Mouse (Mus musculus): Measurements from ENCODE around the gene Mfsd4b5. TPM values are rescaled to one million over a fixed set of nuclear protein-coding genes. Genes with fewer than 3 reads are reported as not detected.
"Not testable (repeated sequence)": the region's sequence is repeated elsewhere in the genome, so short reads cannot be mapped to it uniquely, and the experiment has no call there.

Mfsd4b5 gene
- polyA plus RNA-seq, 1 experiment from 2014 or later, result not detected

- ATAC-seq (replicated peaks; ENCODE audit: insufficient number of reproducible peaks, low FRiP score, low TSS enrichment, low read depth), result no peak
Measured at GRCm38 (mm10) chr10:39936553-39936952, 49.9 kb downstream of the Mfsd4b5 start.

GRCm38 (mm10) chr10:39926616-39927139, 59.8 kb downstream of the Mfsd4b5 start, which contains the start of gene Mfsd4b2:
TSS of gene Mfsd4b2 (minus strand) at chr10:39926923.
- H3K4me2 ChIP-seq (ENCODE audit: low read depth, low read length), result peak within 1 kb of the TSS; percentile 72
- ATAC-seq (replicated peaks; ENCODE audit: insufficient number of reproducible peaks, low FRiP score, low TSS enrichment, low read depth) (peak; percentile 48; the same call in 1 of the 2 replicates), DNase-seq (ENCODE audit: low spot score) (peak; percentile 52)
- H3K9me3 ChIP-seq (replicated peaks; ENCODE audit: control insufficient read depth, low read length), result no peaks in the 10 kb centered on the region
- H3K4me3 ChIP-seq (ENCODE audit: low read depth, low read length), result peak within 1 kb of the TSS; percentile 44
- H3K9ac ChIP-seq (replicated peaks; ENCODE audit: low read length), result peak within 1 kb of the TSS; percentile 60
- WGBS, result 1% methylated on average over 38 of the region's 41 CpGs
- no peaks in the 10 kb centered on the region for H3K36me3 ChIP-seq (replicated peaks; ENCODE audit: control insufficient read depth, insufficient read depth, low read depth, low read length)
- H3K27ac ChIP-seq (replicated peaks; ENCODE audit: low read depth, low read length), result no peak within 1 kb of the TSS
- H3K4me1 ChIP-seq (ENCODE audit: control insufficient read depth, insufficient read depth, low read length), result no peaks in the 10 kb centered on the region
- no peaks in the 10 kb centered on the region; the same call in 1 of the 2 replicates for H3K27me3 ChIP-seq (ENCODE audit: control insufficient read depth, insufficient read depth, low read length)

More at GRCm38 (mm10) chr10:39936553-39936952, 49.9 kb downstream of the Mfsd4b5 start:
- no peak overlapping the region for H3K27ac ChIP-seq (replicated peaks; ENCODE audit: low read depth, low read length)
- no peak overlapping the region for H3K4me2 ChIP-seq (ENCODE audit: low read depth, low read length)
- DNase-seq (ENCODE audit: low spot score), result no peak
- H3K9me3 ChIP-seq (replicated peaks; ENCODE audit: control insufficient read depth, low read length), result no peaks in the 10 kb centered on the region
- H3K36me3 ChIP-seq (replicated peaks; ENCODE audit: control insufficient read depth, insufficient read depth, low read depth, low read length), result no peaks in the 10 kb centered on the region
- WGBS, result 76% methylated on average over 7 of the region's 7 CpGs
- H3K4me1 ChIP-seq (ENCODE audit: control insufficient read depth, insufficient read depth, low read length), result no peaks in the 10 kb centered on the region
- H3K9ac ChIP-seq (replicated peaks; ENCODE audit: low read length), result no peak overlapping the region
- H3K4me3 ChIP-seq (ENCODE audit: low read depth, low read length), result no peak overlapping the region
- H3K27me3 ChIP-seq (ENCODE audit: control insufficient read depth, insufficient read depth, low read length), result no peaks in the 10 kb centered on the region

- H3K4me1 ChIP-seq (ENCODE audit: control insufficient read depth, insufficient read depth, low read length); H3K4me2 ChIP-seq (ENCODE audit: low read depth, low read length); H3K27me3 ChIP-seq (ENCODE audit: control insufficient read depth, insufficient read depth, low read length); H3K27ac ChIP-seq (replicated peaks; ENCODE audit: low read depth, low read length); H3K9ac ChIP-seq (replicated peaks; ENCODE audit: low read length); DNase-seq (ENCODE audit: low spot score); H3K36me3 ChIP-seq (replicated peaks; ENCODE audit: control insufficient read depth, insufficient read depth, low read depth, low read length); H3K4me3 ChIP-seq (ENCODE audit: low read depth, low read length); ATAC-seq (replicated peaks; ENCODE audit: insufficient number of reproducible peaks, low FRiP score, low TSS enrichment, low read depth); H3K9me3 ChIP-seq (replicated peaks; ENCODE audit: control insufficient read depth, low read length): not testable (repeated sequence)
- WGBS, result 79% methylated on average over 8 of the region's 8 CpGs
Measured at GRCm38 (mm10) chr10:39924556-39924955, 61.9 kb downstream of the Mfsd4b5 start.

- ATAC-seq (replicated peaks; ENCODE audit: insufficient number of reproducible peaks, low FRiP score, low TSS enrichment, low read depth), result no peak
Measured at GRCm38 (mm10) chr10:39912616-39913015, 73.8 kb downstream of the Mfsd4b5 start.

GRCm38 (mm10) chr10:39908768-39909441, 77.5 kb downstream of the Mfsd4b5 start:
- H3K9ac ChIP-seq (replicated peaks; ENCODE audit: low read length), result no peak overlapping the region
- no peak overlapping the region for H3K27ac ChIP-seq (replicated peaks; ENCODE audit: low read depth, low read length)
- no peak overlapping the region for H3K4me3 ChIP-seq (ENCODE audit: low read depth, low read length)
- no peaks in the 10 kb centered on the region for H3K27me3 ChIP-seq (ENCODE audit: control insufficient read depth, insufficient read depth, low read length)
- DNase-seq (ENCODE audit: low spot score), result no peak
- no peaks in the 10 kb centered on the region for H3K9me3 ChIP-seq (replicated peaks; ENCODE audit: control insufficient read depth, low read length)
- WGBS, result 68% methylated on average over 13 of the region's 13 CpGs
- no peak for ATAC-seq (replicated peaks; ENCODE audit: insufficient number of reproducible peaks, low FRiP score, low TSS enrichment, low read depth)
- no peak overlapping the region for H3K4me2 ChIP-seq (ENCODE audit: low read depth, low read length)
- no peaks in the 10 kb centered on the region for H3K4me1 ChIP-seq (ENCODE audit: control insufficient read depth, insufficient read depth, low read length)
- no peaks in the 10 kb centered on the region for H3K36me3 ChIP-seq (replicated peaks; ENCODE audit: control insufficient read depth, insufficient read depth, low read depth, low read length)

More at GRCm38 (mm10) chr10:39912616-39913015, 73.8 kb downstream of the Mfsd4b5 start:
- H3K4me1 ChIP-seq (ENCODE audit: control insufficient read depth, insufficient read depth, low read length), result no peaks in the 10 kb centered on the region
- no peak overlapping the region for H3K4me3 ChIP-seq (ENCODE audit: low read depth, low read length)
- DNase-seq (ENCODE audit: low spot score), result no peak
- no peaks in the 10 kb centered on the region for H3K9me3 ChIP-seq (replicated peaks; ENCODE audit: control insufficient read depth, low read length)
- no peaks in the 10 kb centered on the region for H3K27me3 ChIP-seq (ENCODE audit: control insufficient read depth, insufficient read depth, low read length)
- no peaks in the 10 kb centered on the region for H3K36me3 ChIP-seq (replicated peaks; ENCODE audit: control insufficient read depth, insufficient read depth, low read depth, low read length)
- H3K27ac ChIP-seq (replicated peaks; ENCODE audit: low read depth, low read length), result no peak overlapping the region
- H3K4me2 ChIP-seq (ENCODE audit: low read depth, low read length), result no peak overlapping the region
- H3K9ac ChIP-seq (replicated peaks; ENCODE audit: low read length), result no peak overlapping the region

Other genes starting within 250 kb of the Mfsd4b5 start
- gene Mfsd4b4, start 87.4 kb downstream of the Mfsd4b5 start, polyA plus RNA-seq (2014; fragmentation: Nextera tagmentation; extraction: Ambion mirVana), result 4.4 TPM in 2 replicates
- not detected in 2 replicates for gene Mfsd4b2, start 59.7 kb downstream of the Mfsd4b5 start, polyA plus RNA-seq (2014; fragmentation: Nextera tagmentation; extraction: Ambion mirVana)
- 0.11 and 0.34 TPM in 2 replicates for gene Mfsd4b3, start 26.5 kb downstream of the Mfsd4b5 start, polyA plus RNA-seq (2014; fragmentation: Nextera tagmentation; extraction: Ambion mirVana)
- gene Mfsd4b1, start 38.6 kb upstream of the Mfsd4b5 start, polyA plus RNA-seq (2014; fragmentation: Nextera tagmentation; extraction: Ambion mirVana), result not detected in 2 replicates
- 5.0 and 5.4 TPM in 2 replicates for gene Slc16a10, start 155.6 kb upstream of the Mfsd4b5 start, polyA plus RNA-seq (2014; fragmentation: Nextera tagmentation; extraction: Ambion mirVana)